Mouse (Mus musculus) kidney, adult 2 months (tissue): ENCODE data around the gene 1110002E22Rik.

ENCODE experiments used
- CTCF ChIP-seq: fragments of 200-500 bp; conservative IDR thresholded peaks from 2 replicates; pipeline ENCODE4 v1.5.1; 2011; ENCODE audit warnings: low read depth, mild to moderate bottlenecking, control low read depth, low read length, moderate library complexity, mixed read lengths; ENCODE audit not compliant: insufficient read depth, insufficient read length
- POLR2A ChIP-seq: fragments of 200-500 bp; IDR thresholded peaks from one replicate; pipeline ENCODE4 v1.6.1; 2011; ENCODE audit warnings: low read depth, low read length, control low read depth

DNA sequence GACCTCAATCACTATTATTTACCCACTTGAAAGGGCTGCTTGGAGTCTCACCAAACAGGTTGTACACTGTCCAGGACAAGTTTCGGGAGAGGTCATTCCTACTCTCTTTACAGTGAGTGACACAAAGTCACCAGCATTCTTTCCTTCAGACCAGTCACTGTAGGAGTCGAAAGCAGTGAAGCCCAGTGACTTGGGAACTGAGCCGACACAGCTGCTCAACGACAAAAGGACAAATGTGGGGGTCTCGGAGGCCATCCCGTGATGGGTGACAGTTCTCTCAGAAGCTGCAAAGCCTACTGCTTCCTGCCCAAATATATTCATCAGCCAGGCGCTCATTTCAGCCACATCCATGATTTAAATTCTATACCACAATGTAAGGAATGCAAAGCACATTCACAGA is 7.9 kb upstream of the 1110002E22Rik start:
- TF ChIP-seq CTCF = no peak
- TF ChIP-seq POLR2A = no peak
